Mouse (Mus musculus): ENCODE results near the gene Pdrg1. TPM values are rescaled to one million over a fixed set of nuclear protein-coding genes. Genes with fewer than 3 reads are reported as not detected.

Pdrg1 gene
- polyA plus RNA-seq, 1 experiment = 93.1 TPM

- H3K27ac ChIP-seq (ENCODE audit: control insufficient read depth, insufficient read depth, low read length) = no peak overlapping the region
- peaks cover 6% of the 10 kb centered on the region for H3K4me1 ChIP-seq (replicated peaks; ENCODE audit: control insufficient read depth, insufficient read depth, low read length)
- H3K36me3 ChIP-seq (ENCODE audit: control insufficient read depth, insufficient read depth, low read length) = no peaks in the 10 kb centered on the region
- DNase-seq = peak; percentile 91
- 4% methylated on average over 53 of the region's 58 CpGs for WGBS
- no peak overlapping the region for H3K4me3 ChIP-seq (ENCODE audit: control insufficient read depth, insufficient read depth, low read length)
- peaks cover 7% of the 10 kb centered on the region; the same call in 1 of the 2 replicates for H3K27me3 ChIP-seq (ENCODE audit: control insufficient read depth, insufficient read depth, low read length)
- TF ChIP-seq POLR2A (IDR thresholded peaks at IDR 0.05; ENCODE audit: control insufficient read depth, extremely low read depth, insufficient read depth, low read length, poor library complexity) (no peak), CTCF (IDR thresholded peaks at IDR 0.05; ENCODE audit: borderline replicate concordance, control insufficient read depth, extremely low read depth, insufficient read depth, low read length, poor library complexity) (0 out of 2 replicates have a peak, but pooled peaks have one; percentile 37)
These were observed 17.0 kb upstream of the Pdrg1 start for GRCm38 (mm10) chr2:153032083-153032842.

GRCm38 (mm10) chr2:153031126-153032082, 16.2 kb upstream of the Pdrg1 start, which contains the start of gene Xkr7:
Gene Xkr7, plus strand, starts transcription at chr2:153031852.
- WGBS = 4% methylated on average over 52 of the region's 54 CpGs
- no peak for TF ChIP-seq POLR2A (IDR thresholded peaks at IDR 0.05; ENCODE audit: control insufficient read depth, extremely low read depth, insufficient read depth, low read length, poor library complexity)
- TF ChIP-seq CTCF (IDR thresholded peaks at IDR 0.05; ENCODE audit: borderline replicate concordance, control insufficient read depth, extremely low read depth, insufficient read depth, low read length, poor library complexity) = no peak
- Histone ChIP-seq H3K27me3 (ENCODE audit: control insufficient read depth, insufficient read depth, low read length) (peaks cover 7% of the 10 kb centered on the region; the same call in 1 of the 2 replicates), H3K4me1 (replicated peaks; ENCODE audit: control insufficient read depth, insufficient read depth, low read length) (peaks cover 6% of the 10 kb centered on the region), H3K36me3 (ENCODE audit: control insufficient read depth, insufficient read depth, low read length) (no peaks in the 10 kb centered on the region), H3K4me3 (ENCODE audit: control insufficient read depth, insufficient read depth, low read length) (no peak within 1 kb of the TSS), H3K27ac (ENCODE audit: control insufficient read depth, insufficient read depth, low read length) (no peak within 1 kb of the TSS)
- peak; percentile 22 for DNase-seq

GRCm38 (mm10) chr2:153030422-153030821, 15.2 kb upstream of the Pdrg1 start:
- H3K27me3 ChIP-seq (ENCODE audit: control insufficient read depth, insufficient read depth, low read length) = peaks cover 7% of the 10 kb centered on the region; the same call in 1 of the 2 replicates
- peaks cover 6% of the 10 kb centered on the region for H3K4me1 ChIP-seq (replicated peaks; ENCODE audit: control insufficient read depth, insufficient read depth, low read length)
- no peak overlapping the region for H3K4me3 ChIP-seq (ENCODE audit: control insufficient read depth, insufficient read depth, low read length)
- no peak for DNase-seq
- WGBS = 32% methylated on average over 4 of the region's 4 CpGs
- H3K27ac ChIP-seq (ENCODE audit: control insufficient read depth, insufficient read depth, low read length) = no peak overlapping the region
- no peak for TF ChIP-seq CTCF (IDR thresholded peaks at IDR 0.05; ENCODE audit: borderline replicate concordance, control insufficient read depth, extremely low read depth, insufficient read depth, low read length, poor library complexity)
- no peak for TF ChIP-seq POLR2A (IDR thresholded peaks at IDR 0.05; ENCODE audit: control insufficient read depth, extremely low read depth, insufficient read depth, low read length, poor library complexity)
- H3K36me3 ChIP-seq (ENCODE audit: control insufficient read depth, insufficient read depth, low read length) = no peaks in the 10 kb centered on the region

- peaks cover 6% of the 10 kb centered on the region for H3K4me1 ChIP-seq (replicated peaks; ENCODE audit: control insufficient read depth, insufficient read depth, low read length)
- 64% methylated on average over 4 of the region's 4 CpGs for WGBS
- no peaks in the 10 kb centered on the region for H3K36me3 ChIP-seq (ENCODE audit: control insufficient read depth, insufficient read depth, low read length)
- H3K4me3 ChIP-seq (ENCODE audit: control insufficient read depth, insufficient read depth, low read length) = no peak overlapping the region
- TF ChIP-seq CTCF (IDR thresholded peaks at IDR 0.05; ENCODE audit: borderline replicate concordance, control insufficient read depth, extremely low read depth, insufficient read depth, low read length, poor library complexity) = no peak
- TF ChIP-seq POLR2A (IDR thresholded peaks at IDR 0.05; ENCODE audit: control insufficient read depth, extremely low read depth, insufficient read depth, low read length, poor library complexity) = no peak
- DNase-seq = no peak
- peaks cover 7% of the 10 kb centered on the region; the same call in 1 of the 2 replicates for H3K27me3 ChIP-seq (ENCODE audit: control insufficient read depth, insufficient read depth, low read length)
- H3K27ac ChIP-seq (ENCODE audit: control insufficient read depth, insufficient read depth, low read length) = no peak overlapping the region
These were observed 12.3 kb upstream of the Pdrg1 start for GRCm38 (mm10) chr2:153027501-153027900.

- TF ChIP-seq POLR2A (IDR thresholded peaks at IDR 0.05; ENCODE audit: control insufficient read depth, extremely low read depth, insufficient read depth, low read length, poor library complexity) (no peak), CTCF (IDR thresholded peaks at IDR 0.05; ENCODE audit: borderline replicate concordance, control insufficient read depth, extremely low read depth, insufficient read depth, low read length, poor library complexity) (no peak)
- Histone ChIP-seq H3K27ac (ENCODE audit: control insufficient read depth, insufficient read depth, low read length) (no peak overlapping the region), H3K36me3 (ENCODE audit: control insufficient read depth, insufficient read depth, low read length) (no peaks in the 10 kb centered on the region), H3K4me1 (replicated peaks; ENCODE audit: control insufficient read depth, insufficient read depth, low read length) (no peaks in the 10 kb centered on the region), H3K27me3 (ENCODE audit: control insufficient read depth, insufficient read depth, low read length) (peaks cover 6% of the 10 kb centered on the region; the same call in 1 of the 2 replicates), H3K4me3 (ENCODE audit: control insufficient read depth, insufficient read depth, low read length) (no peak overlapping the region)
- 79% methylated on average over 7 of the region's 7 CpGs for WGBS
- no peak for DNase-seq
These were observed 10.8 kb upstream of the Pdrg1 start for GRCm38 (mm10) chr2:153026052-153026451.

- H3K27ac ChIP-seq (ENCODE audit: control insufficient read depth, insufficient read depth, low read length) = no peak overlapping the region
- no peak for TF ChIP-seq CTCF (IDR thresholded peaks at IDR 0.05; ENCODE audit: borderline replicate concordance, control insufficient read depth, extremely low read depth, insufficient read depth, low read length, poor library complexity)
- no peak for TF ChIP-seq POLR2A (IDR thresholded peaks at IDR 0.05; ENCODE audit: control insufficient read depth, extremely low read depth, insufficient read depth, low read length, poor library complexity)
- H3K36me3 ChIP-seq (ENCODE audit: control insufficient read depth, insufficient read depth, low read length) = no peaks in the 10 kb centered on the region
- no peaks in the 10 kb centered on the region for H3K27me3 ChIP-seq (ENCODE audit: control insufficient read depth, insufficient read depth, low read length)
- no peak for DNase-seq
- no peaks in the 10 kb centered on the region for H3K4me1 ChIP-seq (replicated peaks; ENCODE audit: control insufficient read depth, insufficient read depth, low read length)
- no peak overlapping the region for H3K4me3 ChIP-seq (ENCODE audit: control insufficient read depth, insufficient read depth, low read length)
- 63% methylated on average over 4 of the region's 4 CpGs for WGBS
These were observed 7.6 kb upstream of the Pdrg1 start for GRCm38 (mm10) chr2:153022855-153023254.
